In the genomic region with DNA sequence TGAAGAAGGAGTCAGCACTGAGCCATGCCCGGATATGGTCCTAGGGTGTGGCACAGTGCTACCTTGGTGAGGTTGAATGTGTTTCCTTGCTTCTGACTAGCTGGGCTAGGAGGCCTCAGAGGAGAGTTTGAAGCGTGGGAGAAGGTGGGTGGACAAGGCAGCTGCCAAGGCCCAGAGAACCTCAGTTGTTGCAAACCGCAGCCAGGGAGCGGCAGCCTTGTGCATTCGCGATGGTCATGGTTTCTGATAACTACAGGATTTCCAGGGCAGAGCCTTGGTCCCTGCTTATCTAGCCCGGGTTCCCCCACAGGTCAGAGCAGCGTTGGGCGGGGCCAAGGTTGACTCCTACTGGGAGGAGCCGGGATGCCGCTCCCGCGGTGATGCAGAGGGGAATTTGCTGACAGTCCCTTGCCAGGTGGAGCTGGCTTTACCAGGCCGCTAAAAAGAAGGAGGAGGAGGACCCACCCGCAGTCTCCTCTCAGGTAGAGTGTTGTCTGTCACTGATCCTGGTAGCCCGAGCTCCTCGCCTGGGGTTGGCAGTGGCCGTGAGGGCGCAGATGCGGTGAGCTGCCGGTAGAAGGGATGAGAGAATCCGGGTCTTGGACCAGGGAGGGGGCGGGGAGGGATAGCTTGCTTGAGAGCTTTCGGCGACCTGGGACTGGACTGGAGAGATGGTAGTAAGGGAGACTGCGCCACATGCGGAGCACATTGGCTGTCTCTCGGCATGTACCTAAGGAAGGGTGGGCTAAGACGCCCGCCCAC, we compare ENCODE assay signal across 8 mouse cellular contexts. TPM values are rescaled to one million over a fixed set of nuclear protein-coding genes. Genes with fewer than 3 reads are reported as not detected.
A peak's percentile ranks its signal among the peaks of the same experiment; 100 is the strongest.
DNase-seq lines count a peak whose midpoint lies in the region; ATAC-seq and TF ChIP-seq lines count a peak whose summit lies in the region.

No protein-coding gene starts in this region.

- no peak overlapping the region for H3K27ac ChIP-seq in lung, postnatal 0 days (ENCODE audit: low read length)
- H3K27ac ChIP-seq in heart, embryonic 12.5 days (ENCODE audit: poor library complexity, severe bottlenecking), result no peak overlapping the region
- H3K27ac ChIP-seq in midbrain, embryonic 16.5 days (ENCODE audit: low read length), result peak overlapping the region; percentile 77
- H3K27ac ChIP-seq in thymus, adult 2 months (ENCODE audit: control insufficient read depth, insufficient read depth, low read length), result no peak overlapping the region

- TF ChIP-seq POLR2A in thymus, adult 2 months (IDR thresholded peaks at IDR 0.05; ENCODE audit: control insufficient read depth, extremely low read depth, insufficient read depth, low read length, poor library complexity), result no peak

- H3K4me1 ChIP-seq in lung, postnatal 0 days (ENCODE audit: insufficient read depth, low read depth, low read length), result no peaks in the 10 kb centered on the region
- peaks cover 8% of the 10 kb centered on the region for H3K4me1 ChIP-seq in heart, embryonic 12.5 days (replicated peaks)
- H3K4me1 ChIP-seq in midbrain, embryonic 16.5 days (ENCODE audit: control insufficient read depth, insufficient read depth, low read length), result peaks cover 15% of the 10 kb centered on the region
- no peaks in the 10 kb centered on the region for H3K4me1 ChIP-seq in thymus, adult 2 months (replicated peaks; ENCODE audit: control insufficient read depth, insufficient read depth, low read length)

- no peak overlapping the region for H3K9ac ChIP-seq in lung, postnatal 0 days (replicated peaks; ENCODE audit: low read depth)
- no peak overlapping the region for H3K9ac ChIP-seq in heart, embryonic 12.5 days
- peak overlapping the region; percentile 85 for H3K9ac ChIP-seq in midbrain, embryonic 16.5 days (ENCODE audit: low read depth, low read length)

- H3K4me2 ChIP-seq in lung, postnatal 0 days (replicated peaks; ENCODE audit: low read depth, low read length), result no peak overlapping the region
- peak overlapping the region; percentile 61 for H3K4me2 ChIP-seq in heart, embryonic 12.5 days
- peak overlapping the region; percentile 63 for H3K4me2 ChIP-seq in midbrain, embryonic 16.5 days (ENCODE audit: low read length)

- H3K4me3 ChIP-seq in lung, postnatal 0 days (ENCODE audit: low read depth, low read length), result no peak overlapping the region
- peak overlapping the region; percentile 15 for H3K4me3 ChIP-seq in heart, embryonic 12.5 days
- H3K4me3 ChIP-seq in midbrain, embryonic 16.5 days (ENCODE audit: low read depth, low read length), result peak overlapping the region; percentile 62
- no peak overlapping the region for H3K4me3 ChIP-seq in thymus, adult 2 months (ENCODE audit: control insufficient read depth, insufficient read depth, low read length)

- WGBS in lung, postnatal 0 days, result 5% methylated on average over 29 of the region's 30 CpGs
- WGBS in heart, embryonic 12.5 days, result 2% methylated on average over 30 of the region's 30 CpGs
- WGBS in midbrain, embryonic 16.5 days, result 4% methylated on average over 30 of the region's 30 CpGs
- WGBS in thymus, adult 2 months, result 12% methylated on average over 30 of the region's 30 CpGs

- no peak for TF ChIP-seq EP300 in lung, postnatal 0 days (IDR thresholded peaks at IDR 0.05)

- TF ChIP-seq CTCF in lung, postnatal 0 days (IDR thresholded peaks at IDR 0.05), result no peak
- TF ChIP-seq CTCF in thymus, adult 2 months (IDR thresholded peaks at IDR 0.05; ENCODE audit: borderline replicate concordance, control insufficient read depth, extremely low read depth, insufficient read depth, low read length, poor library complexity), result no peak

- ATAC-seq in lung, postnatal 0 days, result no peak
- ATAC-seq in heart, embryonic 12.5 days (ENCODE audit: insufficient number of reproducible peaks, low FRiP score), result peak; percentile 51; the same call in 1 of the 2 replicates
- ATAC-seq in midbrain, embryonic 16.5 days, result peak; percentile 83

- DNase-seq in lung, postnatal 36 days, result peak; percentile 3
- DNase-seq in lung, postnatal 0 days (ENCODE audit: low spot score), result no peak
- peak; percentile 78 to 83 for DNase-seq in cerebellum, postnatal 36 days
- peak; percentile 40 to 60 for DNase-seq in layer of hippocampus, postnatal 25 days (ENCODE audit: extremely low spot score in 1 of 2, low spot score in 1 of 2)
- no peak for DNase-seq in thymus, adult 2 months
- DNase-seq in natural killer cell, adult 2 months (ENCODE audit: low spot score in 2 of 2), result no peak

- H3K9me3 ChIP-seq in lung, postnatal 0 days (ENCODE audit: low read length), result no peaks in the 10 kb centered on the region
- H3K9me3 ChIP-seq in heart, embryonic 12.5 days (replicated peaks), result no peaks in the 10 kb centered on the region
- no peaks in the 10 kb centered on the region for H3K9me3 ChIP-seq in midbrain, embryonic 16.5 days (replicated peaks; ENCODE audit: control insufficient read depth, low read length, poor library complexity, severe bottlenecking)

- H3K27me3 ChIP-seq in lung, postnatal 0 days (replicated peaks; ENCODE audit: insufficient read depth, low read length), result peaks cover 3% of the 10 kb centered on the region; the same call in 1 of the 2 replicates
- peaks cover 75% of the 10 kb centered on the region for H3K27me3 ChIP-seq in heart, embryonic 12.5 days (replicated peaks)
- H3K27me3 ChIP-seq in midbrain, embryonic 16.5 days (ENCODE audit: control insufficient read depth, insufficient read depth, low read depth, low read length), result no peaks in the 10 kb centered on the region; the same call in 1 of the 2 replicates
- no peaks in the 10 kb centered on the region for H3K27me3 ChIP-seq in thymus, adult 2 months (ENCODE audit: control insufficient read depth, insufficient read depth, low read length)

- no peaks in the 10 kb centered on the region for H3K36me3 ChIP-seq in lung, postnatal 0 days (ENCODE audit: insufficient read depth, low read length)
- H3K36me3 ChIP-seq in heart, embryonic 12.5 days, result no peaks in the 10 kb centered on the region
- H3K36me3 ChIP-seq in midbrain, embryonic 16.5 days (ENCODE audit: control insufficient read depth, insufficient read depth, low read length), result no peaks in the 10 kb centered on the region
- no peaks in the 10 kb centered on the region for H3K36me3 ChIP-seq in thymus, adult 2 months (ENCODE audit: control insufficient read depth, insufficient read depth, low read length)

RNA-seq across cellular contexts. Expression of a gene that starts 5.2 kb away (rescaled TPM):
- polyA plus RNA-seq in lung, postnatal 0 days (2015; fragmentation: Nextera tagmentation; extraction: Ambion mirVana), result 0.11 and 0.12 TPM in 2 replicates
- polyA plus RNA-seq in heart, embryonic 12.5 days (2016; fragmentation: Nextera tagmentation; extraction: Ambion mirVana), result not detected in 2 replicates
- total RNA-seq in layer of hippocampus, postnatal 25 days (2021), result 10 to 100 TPM; 32.4 to 35.6 TPM
- 12.9 and 13.7 TPM in 2 replicates for polyA plus RNA-seq in midbrain, embryonic 16.5 days (2015; fragmentation: Nextera tagmentation; extraction: Ambion mirVana)
- polyA plus RNA-seq in thymus, adult 2 months (2012; rRNA removed), result 0.43 and 0.58 TPM in 2 replicates

RNA-seq across cellular contexts. Expression of a gene that starts 36.1 kb away (rescaled TPM):
- 0.04 TPM in 1 of 2 replicates, not detected in the other for polyA plus RNA-seq in lung, postnatal 0 days (2015; fragmentation: Nextera tagmentation; extraction: Ambion mirVana)
- polyA plus RNA-seq in heart, embryonic 12.5 days (2016; fragmentation: Nextera tagmentation; extraction: Ambion mirVana), result not detected in 2 replicates
- 10 to 100 TPM; 10.3 to 10.9 TPM for total RNA-seq in layer of hippocampus, postnatal 25 days (2021)
- 24.4 and 28.1 TPM in 2 replicates for polyA plus RNA-seq in midbrain, embryonic 16.5 days (2015; fragmentation: Nextera tagmentation; extraction: Ambion mirVana)
- polyA plus RNA-seq in thymus, adult 2 months (2012; rRNA removed), result 0.86 and 1.6 TPM in 2 replicates

Comparison
In these comparisons a context has a peak if more than half of its experiments do, and no peak if none do; other contexts are left out.
1. DNase-seq: peak in lung, postnatal 36 days (single experiment), cerebellum, postnatal 36 days (2 of 2) and layer of hippocampus, postnatal 25 days (2 of 2); none in lung, postnatal 0 days (single experiment), thymus, adult 2 months (single experiment) and natural killer cell, adult 2 months (0 of 2).
2. H3K4me3 ChIP-seq: peak in heart, embryonic 12.5 days (single experiment) and midbrain, embryonic 16.5 days (single experiment); none in lung, postnatal 0 days (single experiment) and thymus, adult 2 months (single experiment).